Mouse (Mus musculus) frontal cortex, adult (tissue): ENCODE measurements at regions not wholly inside any gene's neighbourhood (a gene's known extent, or its start where the extent isn't known, plus 50 kb on each side); places are given as distances from the start of the nearest gene placed in this dataset.

Experiments used
- ATAC-seq: cut with Nextera tagmentation; 2 replicates; pipeline ENCODE4 v1.9.2; 2017; ENCODE audit warnings: mild to moderate bottlenecking, moderate library complexity, mixed read lengths; ENCODE audit not compliant: low TSS enrichment

- no peak for ATAC-seq
These were observed 399.6 kb upstream of the Kazn start for GRCm38 (mm10) chr4:142638733-142639339.

- no peak for ATAC-seq
These were observed 398.9 kb upstream of the Kazn start for GRCm38 (mm10) chr4:142638057-142638456.

- no peak for ATAC-seq
These were observed 395.2 kb upstream of the Kazn start for GRCm38 (mm10) chr4:142634398-142634797.

GRCm38 (mm10) chr4:142633667-142634350 is 394.6 kb upstream of the Kazn start:
- no peak for ATAC-seq

GRCm38 (mm10) chr4:142626503-142627194 is 387.4 kb upstream of the Kazn start:
- ATAC-seq = no peak

GRCm38 (mm10) chr4:142625456-142625855 is 386.3 kb upstream of the Kazn start:
- ATAC-seq = no peak

- no peak for ATAC-seq
These were observed 383.1 kb upstream of the Kazn start for GRCm38 (mm10) chr4:142622151-142622861.

GRCm38 (mm10) chr4:142619396-142619795 is 380.2 kb upstream of the Kazn start:
- ATAC-seq = no peak

- no peak for ATAC-seq
These were observed 379.6 kb upstream of the Kazn start for GRCm38 (mm10) chr4:142618770-142619169.

GRCm38 (mm10) chr4:142617676-142618075 is 378.5 kb upstream of the Kazn start:
- ATAC-seq = no peak

- no peak for ATAC-seq
These were observed 377.7 kb upstream of the Kazn start for GRCm38 (mm10) chr4:142616901-142617300.

GRCm38 (mm10) chr4:142605098-142605497 is 365.9 kb upstream of the Kazn start:
- ATAC-seq = no peak

GRCm38 (mm10) chr4:142597214-142597613 is 358.0 kb upstream of the Kazn start:
- no peak for ATAC-seq

GRCm38 (mm10) chr4:142589084-142589741 is 350.0 kb upstream of the Kazn start:
- no peak for ATAC-seq

GRCm38 (mm10) chr4:142588418-142589083 is 349.4 kb upstream of the Kazn start:
- no peak for ATAC-seq

GRCm38 (mm10) chr4:142587345-142588035 is 348.3 kb upstream of the Kazn start:
- no peak for ATAC-seq

- ATAC-seq = no peak
These were observed 339.3 kb upstream of the Kazn start for GRCm38 (mm10) chr4:142578536-142578935.

- ATAC-seq = no peak
These were observed 338.3 kb upstream of the Kazn start for GRCm38 (mm10) chr4:142577519-142577918.

- ATAC-seq = no peak
These were observed 335.3 kb upstream of the Kazn start for GRCm38 (mm10) chr4:142574528-142574927.

- no peak for ATAC-seq
These were observed 331.5 kb upstream of the Kazn start for GRCm38 (mm10) chr4:142570712-142571111.

GRCm38 (mm10) chr4:142568556-142568955 is 329.4 kb upstream of the Kazn start:
- no peak for ATAC-seq
